Mouse (Mus musculus) megakaryocyte, adult 5-6 weeks (primary cell): ENCODE results near the gene Fkbp3. TPM values are rescaled to one million over a fixed set of nuclear protein-coding genes. Genes with fewer than 3 reads are reported as not detected.
A peak's percentile ranks its signal among the peaks of the same experiment; 100 is the strongest.
"Not testable (repeated sequence)": the region's sequence is repeated elsewhere in the genome, so short reads cannot be mapped to it uniquely, and the experiment has no call there.

Source experiments
- ATAC-seq: 2 replicates; pipeline ENCODE4 v1.8.0; 2016; ENCODE audit warnings: mild to moderate bottlenecking, inconsistent platforms; ENCODE audit not compliant: poor library complexity, severe bottlenecking
- total RNA-seq, 2 experiments: library from RNA; stranded (forward) in 1 of 2; stranded (reverse) in 1 of 2; fragments of 153-499, 151-499 nt in 1 of 2; fragments of 221-1000, 200-1000 nt in 1 of 2; gene quantifications; 2 replicates each; pipeline versions ENCODE4 v1.2.3 to v1.2.4; 2015 to 2017

Gene Fkbp3
- total RNA-seq (2015) (111 and 122 TPM in 2 replicates), total RNA-seq (2017) (101 and 117 TPM in 2 replicates)

- peak; percentile 86 for ATAC-seq
Measured at GRCm38 (mm10) chr12:65073611-65074178, at the start of gene Fkbp3. Gene Fkbp3, minus strand, starts transcription at chr12:65074007.

GRCm38 (mm10) chr12:65119451-65119850, 45.6 kb upstream of the Fkbp3 start:
- no peak for ATAC-seq

GRCm38 (mm10) chr12:65118968-65119367, 45.2 kb upstream of the Fkbp3 start:
- ATAC-seq, result no peak

- not testable (repeated sequence) for ATAC-seq
Measured at GRCm38 (mm10) chr12:65114978-65115377, 41.2 kb upstream of the Fkbp3 start.

GRCm38 (mm10) chr12:65113925-65114324, 40.1 kb upstream of the Fkbp3 start:
- no peak for ATAC-seq

GRCm38 (mm10) chr12:65112811-65113210, 39.0 kb upstream of the Fkbp3 start:
- ATAC-seq, result no peak

GRCm38 (mm10) chr12:65111503-65111902, 37.7 kb upstream of the Fkbp3 start:
- peak; percentile 84 for ATAC-seq

GRCm38 (mm10) chr12:65108746-65109145, 34.9 kb upstream of the Fkbp3 start:
- no peak for ATAC-seq

GRCm38 (mm10) chr12:65076906-65077305, 3.1 kb upstream of the Fkbp3 start:
- ATAC-seq, result no peak

- peak; percentile 1; the same call in 1 of the 2 replicates for ATAC-seq
Measured at GRCm38 (mm10) chr12:65075733-65076310, 2.0 kb upstream of the Fkbp3 start.

GRCm38 (mm10) chr12:65075085-65075732, 1.4 kb upstream of the Fkbp3 start, which contains the start of gene Fancm:
Gene Fancm, plus strand, starts transcription at chr12:65075603.
- peak; percentile 64 for ATAC-seq

GRCm38 (mm10) chr12:65074651-65075050, 844 bp upstream of the Fkbp3 start:
- ATAC-seq, result no peak

- no peak for ATAC-seq
Measured at GRCm38 (mm10) chr12:65072911-65073610, 746 bp downstream of the Fkbp3 start.

- no peak for ATAC-seq
Measured at GRCm38 (mm10) chr12:65068409-65068808, 5.4 kb downstream of the Fkbp3 start.

- no peak for ATAC-seq
Measured at GRCm38 (mm10) chr12:65066234-65066633, 7.6 kb downstream of the Fkbp3 start.

- ATAC-seq, result peak; percentile 96
Measured at GRCm38 (mm10) chr12:65065241-65065640, 8.6 kb downstream of the Fkbp3 start.

- ATAC-seq, result no peak
Measured at GRCm38 (mm10) chr12:65061082-65061481, 12.7 kb downstream of the Fkbp3 start.

- no peak for ATAC-seq
Measured at GRCm38 (mm10) chr12:65058203-65058602, 15.6 kb downstream of the Fkbp3 start.

GRCm38 (mm10) chr12:65048799-65049198, 25.0 kb downstream of the Fkbp3 start:
- ATAC-seq, result no peak

GRCm38 (mm10) chr12:65037546-65037937, 36.3 kb downstream of the Fkbp3 start:
- ATAC-seq, result peak; percentile 66

GRCm38 (mm10) chr12:65036892-65037545, 36.8 kb downstream of the Fkbp3 start:
- ATAC-seq, result no peak
